Mouse (Mus musculus) urinary bladder, postnatal 36 days (tissue): Measurements from ENCODE around the gene Gsdmc4.
"Not testable (repeated sequence)": the region's sequence is repeated elsewhere in the genome, so short reads cannot be mapped to it uniquely, and the experiment has no call there.

Experiments used
- DNase-seq, 2 experiments: peaks; one replicate each; pipeline ENCODE4 v3.0.0; 2022; ENCODE audit warnings: low spot score in 2 of 2, mixed read lengths in 1 of 2

Gsdmc4 gene

DNA sequence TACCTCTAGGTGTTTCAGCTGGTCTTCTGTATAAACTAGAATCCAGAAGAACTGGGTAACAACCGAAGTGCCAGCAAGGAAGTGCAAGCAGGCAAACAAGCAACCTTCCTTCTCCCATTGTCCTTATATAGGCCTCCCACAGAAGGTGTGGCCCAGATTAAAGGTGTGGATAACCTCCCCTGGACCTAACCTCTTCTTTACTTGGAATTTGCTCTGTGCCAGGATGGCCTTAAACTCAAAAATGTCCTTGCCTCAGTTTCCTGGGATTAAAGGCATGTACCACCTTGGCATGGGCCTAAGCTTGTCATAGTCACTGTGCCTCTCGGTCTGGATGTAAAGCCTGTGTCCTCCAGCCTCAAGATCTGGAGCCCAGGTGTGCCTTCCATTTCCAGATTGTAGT is at the start of gene Gsdmc4:
Gsdmc4 (minus strand) TSS at position 101 of the 400 bp plus-strand sequence.
- not testable (repeated sequence) for DNase-seq

DNA sequence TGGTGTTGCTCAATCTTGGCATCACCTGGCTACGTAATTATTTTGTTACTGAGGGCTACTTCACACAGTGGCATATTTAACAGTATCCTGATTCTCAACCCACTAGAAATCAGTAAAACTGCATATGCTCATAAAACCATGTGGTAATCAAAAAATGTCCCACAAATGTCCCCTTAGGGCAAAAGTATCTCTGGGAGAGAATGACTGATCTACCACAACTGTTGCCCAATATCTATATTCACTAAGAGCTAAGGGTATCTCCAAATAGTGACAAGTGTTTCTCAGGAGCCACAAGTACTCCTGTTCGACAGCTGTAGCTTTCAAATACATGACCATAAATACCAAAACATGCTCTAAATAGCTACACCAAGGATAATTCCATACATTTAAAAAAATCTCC is 48.4 kb upstream of the Gsdmc4 start:
- no peak for DNase-seq

DNA sequence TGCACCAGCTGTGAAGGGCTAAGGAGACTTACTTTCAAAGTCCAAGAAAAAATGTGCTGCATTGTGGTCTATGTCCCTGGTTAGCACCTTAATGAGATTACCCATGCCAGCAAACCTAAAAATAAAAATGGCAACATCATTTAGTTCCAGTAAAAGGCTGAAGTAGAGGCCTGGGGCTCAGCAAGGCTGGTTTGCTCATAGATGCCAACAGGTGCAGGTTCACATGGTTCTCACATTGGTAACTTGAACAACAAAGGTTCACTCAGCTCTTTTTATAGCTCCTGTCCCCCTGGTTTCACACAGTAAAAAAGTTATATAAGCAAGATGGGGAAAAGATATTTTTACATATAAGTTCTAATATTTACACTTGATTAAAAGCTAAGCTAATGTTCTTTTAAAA is 45.5 kb upstream of the Gsdmc4 start:
- DNase-seq: no peak

GRCm38 (mm10) chr15:63953256-63953655 is 41.2 kb upstream of the Gsdmc4 start:
- DNase-seq: no peak

- no peak for DNase-seq
Measured at GRCm38 (mm10) chr15:63941221-63941620, 29.1 kb upstream of the Gsdmc4 start.

- DNase-seq: no peak
Measured at GRCm38 (mm10) chr15:63932656-63933055, 20.6 kb upstream of the Gsdmc4 start.

GRCm38 (mm10) chr15:63931404-63931803 is 19.3 kb upstream of the Gsdmc4 start:
- DNase-seq: no peak

- DNase-seq: no peak
Measured at GRCm38 (mm10) chr15:63930107-63931041, 18.3 kb upstream of the Gsdmc4 start.

- no peak for DNase-seq
Measured at GRCm38 (mm10) chr15:63926201-63926600, 14.1 kb upstream of the Gsdmc4 start.

DNA sequence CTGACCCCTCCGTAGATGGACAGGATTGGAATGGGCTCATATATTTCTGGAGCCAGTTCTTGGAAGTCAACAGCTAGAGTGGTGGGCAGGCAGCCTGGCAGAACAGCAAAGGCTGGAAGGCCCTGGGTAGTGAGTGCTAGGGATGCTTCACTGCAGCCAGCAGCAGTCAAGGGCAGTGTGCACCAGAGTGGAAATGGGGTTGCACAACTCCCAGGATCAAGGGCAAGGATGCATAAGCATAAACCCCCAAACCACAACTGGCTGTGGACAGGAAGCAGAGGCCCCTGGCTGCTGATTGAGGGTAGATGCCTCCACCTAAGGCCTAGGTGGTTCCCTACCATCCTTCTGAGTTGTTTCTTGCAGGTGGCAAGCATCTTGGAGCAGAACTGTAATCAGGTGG is 12.4 kb upstream of the Gsdmc4 start:
- DNase-seq: no peak

DNA sequence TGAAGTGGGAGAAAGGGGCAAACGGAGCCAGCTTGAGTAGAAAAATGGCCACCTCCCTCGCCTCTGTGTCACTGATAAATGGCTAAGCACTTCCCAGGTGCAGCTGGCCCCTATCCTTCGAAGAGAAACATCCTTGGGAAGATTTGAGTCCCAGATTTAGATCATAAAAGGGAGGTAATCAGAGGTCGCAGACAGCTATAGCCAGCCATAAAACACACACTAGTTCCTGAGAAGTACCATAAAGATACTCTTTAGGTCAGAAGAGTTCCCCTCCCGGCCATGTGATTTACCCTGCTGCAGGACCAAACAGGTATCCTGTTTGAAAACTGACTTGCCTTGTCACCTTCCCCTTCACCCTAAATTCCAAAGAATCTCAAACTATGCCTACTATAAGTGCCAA is 9.5 kb upstream of the Gsdmc4 start:
- DNase-seq: not testable (repeated sequence)

- not testable (repeated sequence) for DNase-seq
Measured at GRCm38 (mm10) chr15:63919728-63920127, 7.6 kb upstream of the Gsdmc4 start.

GRCm38 (mm10) chr15:63916584-63916983 is 4.5 kb upstream of the Gsdmc4 start:
- DNase-seq: not testable (repeated sequence)

GRCm38 (mm10) chr15:63909896-63910295 is 2.2 kb downstream of the Gsdmc4 start:
- not testable (repeated sequence) for DNase-seq

DNA sequence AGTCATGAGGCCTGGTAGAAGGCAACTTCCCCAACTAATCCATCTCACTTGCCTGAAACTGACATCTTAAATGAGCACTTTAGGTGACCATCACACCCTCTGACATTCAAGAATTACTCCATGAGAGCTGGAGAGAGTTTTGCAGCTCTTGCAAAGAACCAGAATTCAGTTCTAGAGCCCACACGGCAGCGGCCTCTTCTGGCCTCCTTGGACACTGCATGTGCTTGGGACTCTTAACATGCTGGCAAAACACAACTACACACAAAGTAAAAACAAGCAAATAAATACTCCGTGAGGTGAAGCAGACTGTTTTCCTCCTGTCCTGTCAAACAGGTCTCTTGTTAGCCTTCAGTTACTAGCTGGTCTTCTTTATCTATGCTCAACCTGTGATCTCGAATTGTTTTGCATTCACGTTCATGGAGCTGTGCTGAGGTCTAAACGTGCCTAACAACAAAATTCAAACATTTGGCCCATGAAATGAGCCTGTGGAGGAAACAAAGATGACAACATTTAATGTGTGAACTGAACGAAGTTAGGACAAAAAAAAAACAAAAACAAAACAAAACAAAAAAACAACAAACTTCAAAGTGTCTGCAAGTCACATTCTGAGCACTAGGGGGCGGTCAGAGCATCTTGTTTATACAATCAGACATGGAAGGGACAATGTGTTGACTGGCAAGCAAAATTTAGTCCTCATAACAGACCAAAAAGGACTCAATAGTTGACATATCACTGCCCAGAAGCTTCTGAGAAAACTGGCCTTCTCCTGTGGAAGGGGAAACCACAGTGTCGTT is 16.3 kb downstream of the Gsdmc4 start:
- DNase-seq: peak in 1 of 2 experiments; percentile 23

GRCm38 (mm10) chr15:63888440-63888839 is 23.7 kb downstream of the Gsdmc4 start:
- not testable (repeated sequence) for DNase-seq

- DNase-seq: not testable (repeated sequence)
Measured at GRCm38 (mm10) chr15:63887949-63888348, 24.1 kb downstream of the Gsdmc4 start.

GRCm38 (mm10) chr15:63878458-63878857 is 33.6 kb downstream of the Gsdmc4 start, which contains the start of gene Gsdmc3:
Gsdmc3 (minus strand) TSS chr15:63878558.
- not testable (repeated sequence) for DNase-seq

DNA sequence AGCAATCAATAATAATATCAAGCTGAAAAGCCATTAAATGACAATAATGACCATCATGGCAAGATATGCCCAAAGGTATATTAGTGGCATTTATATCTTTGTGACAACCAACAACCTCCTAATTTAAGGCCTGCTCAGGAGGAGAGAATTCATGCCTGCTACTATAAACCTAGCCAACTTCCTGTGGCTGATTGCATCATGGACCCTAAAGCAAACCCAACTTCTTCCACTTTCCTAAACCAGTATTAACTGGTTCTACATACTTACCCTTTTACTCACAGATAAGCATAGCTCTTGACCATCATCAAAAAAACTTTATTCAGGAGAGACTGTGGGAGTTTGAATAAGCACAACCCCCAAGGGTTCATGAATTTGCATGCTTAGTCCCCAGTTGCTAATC is 35.9 kb downstream of the Gsdmc4 start:
- DNase-seq: not testable (repeated sequence)

DNA sequence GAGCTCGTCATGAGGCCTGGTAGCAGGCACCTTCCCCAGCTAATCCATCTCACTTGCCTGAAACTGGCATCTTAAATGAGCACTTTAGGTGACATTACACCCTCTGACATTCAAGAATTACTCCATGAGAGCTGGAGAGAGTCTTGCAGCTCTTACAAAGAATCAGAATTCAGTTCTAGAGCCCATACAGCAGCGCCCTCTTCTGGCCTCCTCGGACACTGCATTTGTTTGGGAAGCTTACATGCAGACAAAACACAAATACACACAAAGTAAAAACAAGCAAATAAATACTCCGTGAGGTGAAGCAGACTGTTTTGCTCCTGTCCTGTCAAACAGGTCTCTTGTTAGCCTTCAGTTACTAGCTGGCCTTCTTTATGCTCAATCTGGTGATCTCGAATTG is 50.1 kb downstream of the Gsdmc4 start:
- not testable (repeated sequence) for DNase-seq
